Mouse (Mus musculus) C2C12 (cell line): ENCODE measurements at regions not wholly inside any gene's neighbourhood (a gene's known extent, or its start where the extent isn't known, plus 50 kb on each side); places are given as distances from the start of the nearest gene placed in this dataset.

Source experiments
- H3K27me3 ChIP-seq: one replicate; pipeline ENCODE4 v1.6.1; 2011; ENCODE audit not compliant: control insufficient read depth, insufficient read depth, insufficient read length
- H3K36me3 ChIP-seq: one replicate; pipeline ENCODE4 v1.6.1; 2011; ENCODE audit not compliant: control insufficient read depth, insufficient read depth
- H3K4me3 ChIP-seq: one replicate; pipeline ENCODE4 v1.5.1; 2011; ENCODE audit warnings: mild to moderate bottlenecking, control low read depth; ENCODE audit not compliant: poor library complexity, insufficient read depth, severe bottlenecking
- H3K79me2 ChIP-seq: one replicate; pipeline ENCODE4 v1.6.1; 2011; ENCODE audit not compliant: control insufficient read depth, insufficient read depth
- H3K79me3 ChIP-seq: one replicate; pipeline ENCODE4 v1.6.1; 2011; ENCODE audit warnings: low read depth, control low read depth
- H3ac ChIP-seq: one replicate; pipeline ENCODE3; 2011; ENCODE audit warnings: low read depth; ENCODE audit not compliant: control insufficient read depth, insufficient read length
- CEBPB ChIP-seq: IDR thresholded peaks from one replicate; pipeline ENCODE4 v1.6.1; 2011; ENCODE audit warnings: low read depth, mild to moderate bottlenecking, control low read depth, moderate library complexity
- CTCF ChIP-seq: IDR thresholded peaks from one replicate; pipeline ENCODE4 v1.5.1; 2011; ENCODE audit not compliant: control insufficient read depth, insufficient read depth, insufficient read length
- FOSL1 ChIP-seq: IDR thresholded peaks from one replicate; pipeline ENCODE4 v1.8.0; 2011; ENCODE audit warnings: mild to moderate bottlenecking, low read length; ENCODE audit not compliant: poor library complexity, insufficient read depth, severe bottlenecking
- MAX ChIP-seq: IDR thresholded peaks from one replicate; pipeline ENCODE4 v1.6.1; 2011; ENCODE audit warnings: mild to moderate bottlenecking, control low read depth
- MYOD1 ChIP-seq: IDR thresholded peaks from one replicate; pipeline ENCODE4 v1.6.1; 2011; ENCODE audit warnings: low read depth; ENCODE audit not compliant: control insufficient read depth, insufficient read length
- MYOG ChIP-seq: IDR thresholded peaks from one replicate; pipeline ENCODE4 v1.6.1; 2011; ENCODE audit not compliant: control insufficient read depth, insufficient read length; ENCODE audit errors: extremely low read depth
- USF1 ChIP-seq: IDR thresholded peaks from one replicate; pipeline ENCODE4 v1.6.1; 2011; ENCODE audit warnings: low read depth, mild to moderate bottlenecking, control low read depth, moderate library complexity

DNA sequence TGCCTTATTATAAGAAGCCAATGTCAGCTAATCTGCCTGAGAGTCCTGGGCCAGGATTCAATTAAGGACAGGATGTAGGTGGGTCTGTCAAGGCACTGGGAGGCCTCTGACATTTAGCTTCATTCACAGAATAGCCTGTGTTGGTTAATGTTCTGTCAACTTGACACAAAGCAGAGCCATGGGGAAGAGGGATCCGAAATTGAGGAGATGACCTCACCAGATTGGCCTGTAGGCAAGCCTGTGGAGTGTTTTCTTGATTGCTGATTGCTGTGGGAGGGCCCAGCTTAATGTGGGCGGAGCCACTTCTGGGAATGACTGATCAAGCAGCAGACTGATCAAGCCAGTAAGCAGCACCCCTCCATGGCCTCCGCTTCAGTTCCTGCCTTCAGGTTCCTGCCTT is 548.5 kb downstream of the Dok5 start:
- Histone ChIP-seq H3ac (no peak overlapping the region), H3K79me2 (no peaks in the 10 kb centered on the region), H3K4me3 (no peak overlapping the region), H3K27me3 (no peaks in the 10 kb centered on the region), H3K36me3 (no peaks in the 10 kb centered on the region), H3K79me3 (no peaks in the 10 kb centered on the region)
- TF ChIP-seq USF1 = no peak
- TF ChIP-seq MYOD1 = no peak
- no peak for TF ChIP-seq CEBPB
- TF ChIP-seq MYOG = no peak
- TF ChIP-seq FOSL1 = no peak
- no peak for TF ChIP-seq CTCF
- no peak for TF ChIP-seq MAX

GRCm38 (mm10) chr2:171279319-171279718 is 547.7 kb downstream of the Dok5 start:
- Histone ChIP-seq H3K79me3 (no peaks in the 10 kb centered on the region), H3ac (no peak overlapping the region), H3K36me3 (no peaks in the 10 kb centered on the region), H3K27me3 (no peaks in the 10 kb centered on the region), H3K4me3 (no peak overlapping the region), H3K79me2 (no peaks in the 10 kb centered on the region)
- TF ChIP-seq USF1 (no peak), CTCF (no peak), MAX (no peak), FOSL1 (no peak), MYOG (no peak), MYOD1 (no peak), CEBPB (no peak)

DNA sequence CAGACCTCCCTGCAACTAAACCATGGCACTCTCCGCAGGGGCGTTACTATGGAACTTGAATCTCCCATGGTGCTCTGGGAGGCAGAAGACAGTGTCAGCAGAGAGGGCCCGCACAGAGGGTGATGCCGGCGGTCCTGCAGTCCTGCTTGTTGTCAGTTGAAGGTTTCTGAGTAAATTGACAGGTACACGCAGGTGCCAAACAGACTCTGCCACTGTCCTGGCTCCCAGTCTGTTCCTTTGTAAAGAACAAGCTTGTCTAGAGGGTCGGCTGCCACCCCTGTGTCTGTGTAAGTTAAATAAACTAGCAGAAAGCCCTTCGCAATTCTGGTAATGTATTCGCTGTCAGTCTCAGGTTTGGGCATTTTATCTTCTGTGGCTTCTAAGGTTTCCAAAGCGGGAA is 521.6 kb downstream of the Dok5 start:
- TF ChIP-seq MAX (no peak), FOSL1 (no peak), MYOD1 (no peak), CTCF (no peak), MYOG (no peak), CEBPB (no peak), USF1 (no peak)
- no peaks in the 10 kb centered on the region for H3K36me3 ChIP-seq
- H3K79me2 ChIP-seq = no peaks in the 10 kb centered on the region

DNA sequence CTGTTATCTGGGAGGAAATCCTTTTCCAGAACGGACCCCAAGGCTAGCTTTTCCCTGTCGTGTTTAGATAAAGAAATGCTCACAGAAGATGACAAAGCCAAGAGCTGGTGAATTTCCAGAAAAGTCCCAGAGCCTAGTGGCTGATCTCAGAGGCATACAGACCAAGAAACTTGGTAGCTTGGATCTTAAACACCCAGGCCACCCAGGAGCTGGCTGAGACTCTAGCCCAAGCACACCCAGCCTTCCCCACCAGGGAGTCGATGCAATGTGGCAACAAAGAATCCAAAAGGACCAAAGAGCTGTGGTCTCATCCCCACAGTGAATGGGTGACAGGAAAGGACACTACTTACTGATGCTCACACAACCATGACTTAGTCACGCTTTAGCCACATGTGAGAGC is 513.8 kb downstream of the Dok5 start:
- TF ChIP-seq FOSL1 = no peak
- TF ChIP-seq USF1 = no peak
- TF ChIP-seq MYOG = no peak
- TF ChIP-seq MAX = no peak
- TF ChIP-seq MYOD1 = no peak
- TF ChIP-seq CTCF = no peak
- no peak for TF ChIP-seq CEBPB
- no peak overlapping the region for H3ac ChIP-seq
- no peaks in the 10 kb centered on the region for H3K79me3 ChIP-seq
- no peaks in the 10 kb centered on the region for H3K27me3 ChIP-seq
- H3K36me3 ChIP-seq = no peaks in the 10 kb centered on the region
- no peaks in the 10 kb centered on the region for H3K79me2 ChIP-seq
- H3K4me3 ChIP-seq = no peak overlapping the region

More for the DNA sequence above, 521.6 kb downstream of the Dok5 start:
- no peak overlapping the region for H3ac ChIP-seq
- H3K27me3 ChIP-seq = no peaks in the 10 kb centered on the region
- H3K79me3 ChIP-seq = no peaks in the 10 kb centered on the region
- H3K4me3 ChIP-seq = no peak overlapping the region

DNA sequence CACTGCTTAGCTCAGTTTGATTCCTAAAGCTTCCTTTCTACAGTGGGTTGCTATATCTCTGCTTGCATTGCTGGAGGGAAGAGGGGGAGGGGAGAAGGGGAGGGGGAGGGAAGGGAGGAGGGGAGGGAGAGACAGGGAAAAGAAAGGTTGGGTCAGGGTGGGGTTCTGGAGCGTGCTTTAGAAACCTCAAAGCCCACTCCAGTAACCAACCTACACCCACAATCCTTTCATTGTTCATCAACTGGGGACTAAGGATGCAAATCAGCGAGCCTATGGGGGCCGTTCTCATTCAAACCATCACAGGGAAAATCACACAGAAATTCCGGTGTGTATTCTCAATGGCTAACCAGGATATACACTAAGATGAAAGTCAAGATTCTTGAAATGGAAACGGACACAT is 510.7 kb downstream of the Dok5 start:
- Histone ChIP-seq H3K4me3 (no peak overlapping the region), H3ac (no peak overlapping the region), H3K36me3 (no peaks in the 10 kb centered on the region)

GRCm38 (mm10) chr2:171237276-171237960 is 505.8 kb downstream of the Dok5 start:
- TF ChIP-seq MAX (no peak), USF1 (no peak), CTCF (no peak), CEBPB (no peak), MYOG (no peak), FOSL1 (no peak), MYOD1 (no peak)
- no peaks in the 10 kb centered on the region for H3K36me3 ChIP-seq
- no peak overlapping the region for H3K4me3 ChIP-seq
- no peaks in the 10 kb centered on the region for H3K79me2 ChIP-seq
- H3K27me3 ChIP-seq = no peaks in the 10 kb centered on the region
- no peaks in the 10 kb centered on the region for H3K79me3 ChIP-seq
- no peak overlapping the region for H3ac ChIP-seq

More for the DNA sequence above, 510.7 kb downstream of the Dok5 start:
- no peak for TF ChIP-seq MYOD1
- no peak for TF ChIP-seq MYOG
- TF ChIP-seq FOSL1 = no peak
- TF ChIP-seq USF1 = no peak
- no peak for TF ChIP-seq MAX
- no peak for TF ChIP-seq CTCF
- no peak for TF ChIP-seq CEBPB
- Histone ChIP-seq H3K79me2 (no peaks in the 10 kb centered on the region), H3K27me3 (no peaks in the 10 kb centered on the region), H3K79me3 (no peaks in the 10 kb centered on the region)
